Mouse (Mus musculus) limb, embryonic 14.5 days (tissue): ENCODE measurements at regions not wholly inside any gene's neighbourhood (a gene's known extent, or its start where the extent isn't known, plus 50 kb on each side); places are given as distances from the start of the nearest gene placed in this dataset.
A peak's percentile ranks its signal among the peaks of the same experiment; 100 is the strongest.

Source experiments
- ATAC-seq: fragments of 200-750 bp; cut with Nextera tagmentation; 2 replicates; pipeline ENCODE4 v1.8.0; 2017; ENCODE audit warnings: low read depth, moderate number of reproducible peaks, moderate TSS enrichment; ENCODE audit not compliant: low FRiP score
- DNase-seq: peaks from one replicate; pipeline ENCODE4 v3.0.0-alpha.2; 2015; ENCODE audit warnings: low spot score
- H3K27ac ChIP-seq: fragments of 300-500 bp; sonication (generic); replicated peaks from 2 replicates; pipeline ENCODE4 v1.5.1; 2014; ENCODE audit warnings: low read depth, mild to moderate bottlenecking, low read length, moderate library complexity, mixed read lengths
- H3K27me3 ChIP-seq: fragments of 300-500 bp; sonication (generic); 2 replicates; pipeline ENCODE4 v1.6.1; 2014; ENCODE audit warnings: low read length, mixed read lengths; ENCODE audit not compliant: control insufficient read depth, insufficient read depth
- H3K36me3 ChIP-seq: fragments of 300-500 bp; sonication (generic); 2 replicates; pipeline ENCODE4 v1.6.1; 2014; ENCODE audit warnings: mild to moderate bottlenecking, low read length, moderate library complexity, mixed read lengths; ENCODE audit not compliant: control insufficient read depth, insufficient read depth
- H3K4me1 ChIP-seq: fragments of 300-500 bp; sonication (generic); 2 replicates; pipeline ENCODE4 v1.6.1; 2014; ENCODE audit warnings: antibody characterized with exemption, low read length, mixed read lengths; ENCODE audit not compliant: control insufficient read depth, insufficient read depth
- H3K4me2 ChIP-seq: fragments of 300-500 bp; sonication (generic); replicated peaks from 2 replicates; pipeline ENCODE4 v1.6.1; 2014; ENCODE audit warnings: low read depth, mild to moderate bottlenecking, low read length, moderate library complexity; ENCODE audit not compliant: severe bottlenecking
- H3K4me3 ChIP-seq: fragments of 300-500 bp; sonication (generic); replicated peaks from 2 replicates; pipeline ENCODE4 v1.5.1; 2014; ENCODE audit warnings: low read length
- H3K9ac ChIP-seq: fragments of 300-500 bp; sonication (generic); 2 replicates; pipeline ENCODE4 v1.6.1; 2014; ENCODE audit warnings: mild to moderate bottlenecking, low read depth, low read length, moderate library complexity; ENCODE audit not compliant: severe bottlenecking
- H3K9me3 ChIP-seq: fragments of 300-500 bp; sonication (generic); 2 replicates; pipeline ENCODE4 v1.6.1; 2016; ENCODE audit warnings: low read length; ENCODE audit not compliant: control insufficient read depth
- POLR2A ChIP-seq: fragments of 200-500 bp; IDR thresholded peaks from 2 replicates; pipeline ENCODE4 v1.8.0; 2012; ENCODE audit warnings: inconsistent platforms, mild to moderate bottlenecking, moderate library complexity, borderline replicate concordance; ENCODE audit not compliant: insufficient read depth, insufficient read length; ENCODE audit errors: extremely low read depth
- WGBS: fragments of 180-500 bp; shearing (Covaris S2); extraction: QIAGEN DNeasy Blood & Tissue Kit; methylation state at CpG from one replicate; pipeline ENCODE4 v1.1.7; 2014; 5-methylcytosine and 5-hydroxymethylcytosine counted together

GRCm38 (mm10) chr8:76748471-76748870, 150.8 kb upstream of the Nr3c2 start:
- Histone ChIP-seq H3K4me2 (no peak overlapping the region), H3K9ac (no peak overlapping the region), H3K27ac (no peak overlapping the region), H3K4me1 (no peaks in the 10 kb centered on the region), H3K9me3 (no peaks in the 10 kb centered on the region), H3K27me3 (no peaks in the 10 kb centered on the region), H3K4me3 (no peak overlapping the region), H3K36me3 (no peaks in the 10 kb centered on the region)
- no peak for DNase-seq
- TF ChIP-seq POLR2A = no peak
- ATAC-seq = no peak
- WGBS = 47% methylated on average over 1 of the region's 1 CpGs

GRCm38 (mm10) chr8:76750286-76750685, 149.0 kb upstream of the Nr3c2 start:
- H3K36me3 ChIP-seq = no peaks in the 10 kb centered on the region
- no peak overlapping the region for H3K4me3 ChIP-seq
- H3K27ac ChIP-seq = no peak overlapping the region
- no peaks in the 10 kb centered on the region for H3K27me3 ChIP-seq
- ATAC-seq (no peak), DNase-seq (no peak)
- no peak for TF ChIP-seq POLR2A
- H3K9ac ChIP-seq = no peak overlapping the region
- H3K9me3 ChIP-seq = no peaks in the 10 kb centered on the region
- H3K4me2 ChIP-seq = no peak overlapping the region
- H3K4me1 ChIP-seq = no peaks in the 10 kb centered on the region
- WGBS = 26% methylated on average over 4 of the region's 4 CpGs

- DNase-seq = peak; percentile 23
- no peak overlapping the region for H3K9ac ChIP-seq
- H3K36me3 ChIP-seq = no peaks in the 10 kb centered on the region
- H3K4me1 ChIP-seq = no peaks in the 10 kb centered on the region
- ATAC-seq = peak; percentile 55; the same call in 1 of the 2 replicates
- H3K9me3 ChIP-seq = no peaks in the 10 kb centered on the region
- no peak overlapping the region for H3K27ac ChIP-seq
- TF ChIP-seq POLR2A = no peak
- H3K27me3 ChIP-seq = no peaks in the 10 kb centered on the region
- no peak overlapping the region for H3K4me3 ChIP-seq
- no peak overlapping the region for H3K4me2 ChIP-seq
- 77% methylated on average over 3 of the region's 3 CpGs for WGBS
These were observed 145.1 kb upstream of the Nr3c2 start for GRCm38 (mm10) chr8:76754166-76754565.

- no peak overlapping the region for H3K27ac ChIP-seq
- 65% methylated on average over 3 of the region's 3 CpGs for WGBS
These were observed 135.0 kb upstream of the Nr3c2 start for GRCm38 (mm10) chr8:76764201-76764600.

GRCm38 (mm10) chr8:76768302-76768701, 130.9 kb upstream of the Nr3c2 start:
- Histone ChIP-seq H3K9ac (no peak overlapping the region), H3K9me3 (no peaks in the 10 kb centered on the region), H3K4me1 (no peaks in the 10 kb centered on the region), H3K4me3 (no peak overlapping the region), H3K27me3 (no peaks in the 10 kb centered on the region), H3K27ac (no peak overlapping the region), H3K36me3 (no peaks in the 10 kb centered on the region), H3K4me2 (no peak overlapping the region)
- ATAC-seq (no peak), DNase-seq (no peak)
- TF ChIP-seq POLR2A = no peak
- WGBS = 74% methylated on average over 5 of the region's 5 CpGs

More at GRCm38 (mm10) chr8:76764201-76764600, 135.0 kb upstream of the Nr3c2 start:
- no peaks in the 10 kb centered on the region for H3K36me3 ChIP-seq
- no peaks in the 10 kb centered on the region for H3K4me1 ChIP-seq
- no peak for TF ChIP-seq POLR2A
- H3K9ac ChIP-seq = no peak overlapping the region
- no peak overlapping the region for H3K4me3 ChIP-seq
- ATAC-seq (no peak), DNase-seq (no peak)
- H3K27me3 ChIP-seq = no peaks in the 10 kb centered on the region
- H3K4me2 ChIP-seq = no peak overlapping the region
- no peaks in the 10 kb centered on the region for H3K9me3 ChIP-seq

GRCm38 (mm10) chr8:76787744-76788143, 111.5 kb upstream of the Nr3c2 start:
- no peak for ATAC-seq
- H3K4me2 ChIP-seq = no peak overlapping the region
- no peaks in the 10 kb centered on the region for H3K36me3 ChIP-seq
- no peak overlapping the region for H3K9ac ChIP-seq
- no peak for DNase-seq
- WGBS = 82% methylated on average over 1 of the region's 1 CpGs
- no peaks in the 10 kb centered on the region for H3K9me3 ChIP-seq
- no peak overlapping the region for H3K4me3 ChIP-seq
- no peaks in the 10 kb centered on the region for H3K4me1 ChIP-seq
- no peaks in the 10 kb centered on the region for H3K27me3 ChIP-seq
- no peak overlapping the region for H3K27ac ChIP-seq
- no peak for TF ChIP-seq POLR2A
